Mouse (Mus musculus): ENCODE measurements around the gene Camsap2. TPM values are rescaled to one million over a fixed set of nuclear protein-coding genes. Genes with fewer than 3 reads are reported as not detected.
A peak's percentile ranks its signal among the peaks of the same experiment; 100 is the strongest.

The Camsap2 gene
- polyA plus RNA-seq, 1 experiment from 2014 or later = 5.6 TPM

DNA sequence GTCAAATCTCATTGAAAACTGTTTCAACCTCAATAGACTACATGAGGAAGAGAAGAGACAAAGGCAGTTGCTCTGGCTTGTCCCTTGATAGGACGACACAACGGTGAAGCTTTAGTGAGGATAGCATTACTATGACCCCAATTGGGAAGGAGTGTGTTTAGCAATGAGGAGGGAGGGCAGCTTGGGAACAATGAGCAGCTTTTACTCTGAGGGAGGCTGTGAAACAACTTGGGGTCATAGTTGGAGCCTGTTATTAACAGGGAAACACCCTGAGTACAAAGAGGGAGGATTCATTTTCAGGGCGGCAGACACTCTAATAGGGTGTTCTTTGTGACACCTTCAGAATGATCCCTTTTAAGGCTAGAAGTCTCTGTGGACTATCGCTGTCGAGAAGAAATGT lies 2.2 kb upstream of the Camsap2 start:
- no peak overlapping the region for H3K4me2 ChIP-seq (ENCODE audit: low read depth, low read length)
- H3K4me1 ChIP-seq (ENCODE audit: control insufficient read depth, insufficient read depth, low read length) = peaks cover 21% of the 10 kb centered on the region
- 74% methylated on average over 5 of the region's 5 CpGs for WGBS
- no peak overlapping the region for H3K27ac ChIP-seq (ENCODE audit: low read length)
- H3K36me3 ChIP-seq (ENCODE audit: control insufficient read depth, insufficient read depth) = no peaks in the 10 kb centered on the region
- H3K27me3 ChIP-seq (ENCODE audit: control insufficient read depth, insufficient read depth, low read length) = no peaks in the 10 kb centered on the region
- ATAC-seq (replicated peaks; ENCODE audit: extremely low read depth, insufficient read depth, low FRiP score) = no peak
- no peak overlapping the region for H3K4me3 ChIP-seq (ENCODE audit: low read length)
- no peaks in the 10 kb centered on the region for H3K9me3 ChIP-seq (replicated peaks; ENCODE audit: control insufficient read depth, low read length)
- no peak overlapping the region for H3K9ac ChIP-seq (ENCODE audit: low read length)

DNA sequence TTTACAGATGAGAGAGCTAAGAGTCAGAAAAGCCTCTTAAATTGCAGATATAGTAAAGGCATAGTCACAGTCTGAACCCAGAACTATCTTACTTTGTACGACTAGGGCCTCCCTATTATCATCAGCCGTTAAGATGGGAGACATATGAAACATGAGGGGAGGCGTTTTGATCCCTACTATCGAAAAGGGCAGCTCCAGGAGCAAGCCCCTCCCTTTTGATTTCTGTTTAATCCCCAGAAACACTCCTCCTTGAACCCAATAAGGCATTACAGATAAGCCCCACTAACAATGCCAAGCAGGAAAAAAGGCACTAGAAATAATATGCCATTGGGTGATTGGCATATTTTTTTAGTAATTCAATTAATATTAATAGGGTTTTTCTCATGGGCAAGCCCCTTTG lies 1.2 kb upstream of the Camsap2 start:
- Histone ChIP-seq H3K36me3 (ENCODE audit: control insufficient read depth, insufficient read depth) (no peaks in the 10 kb centered on the region), H3K9me3 (replicated peaks; ENCODE audit: control insufficient read depth, low read length) (no peaks in the 10 kb centered on the region), H3K9ac (ENCODE audit: low read length) (no peak overlapping the region), H3K27ac (ENCODE audit: low read length) (no peak overlapping the region), H3K4me3 (ENCODE audit: low read length) (no peak overlapping the region), H3K4me2 (ENCODE audit: low read depth, low read length) (no peak overlapping the region), H3K27me3 (ENCODE audit: control insufficient read depth, insufficient read depth, low read length) (no peaks in the 10 kb centered on the region), H3K4me1 (ENCODE audit: control insufficient read depth, insufficient read depth, low read length) (peaks cover 25% of the 10 kb centered on the region)
- 59% methylated on average over 4 of the region's 4 CpGs for WGBS
- ATAC-seq (replicated peaks; ENCODE audit: extremely low read depth, insufficient read depth, low FRiP score) = no peak

DNA sequence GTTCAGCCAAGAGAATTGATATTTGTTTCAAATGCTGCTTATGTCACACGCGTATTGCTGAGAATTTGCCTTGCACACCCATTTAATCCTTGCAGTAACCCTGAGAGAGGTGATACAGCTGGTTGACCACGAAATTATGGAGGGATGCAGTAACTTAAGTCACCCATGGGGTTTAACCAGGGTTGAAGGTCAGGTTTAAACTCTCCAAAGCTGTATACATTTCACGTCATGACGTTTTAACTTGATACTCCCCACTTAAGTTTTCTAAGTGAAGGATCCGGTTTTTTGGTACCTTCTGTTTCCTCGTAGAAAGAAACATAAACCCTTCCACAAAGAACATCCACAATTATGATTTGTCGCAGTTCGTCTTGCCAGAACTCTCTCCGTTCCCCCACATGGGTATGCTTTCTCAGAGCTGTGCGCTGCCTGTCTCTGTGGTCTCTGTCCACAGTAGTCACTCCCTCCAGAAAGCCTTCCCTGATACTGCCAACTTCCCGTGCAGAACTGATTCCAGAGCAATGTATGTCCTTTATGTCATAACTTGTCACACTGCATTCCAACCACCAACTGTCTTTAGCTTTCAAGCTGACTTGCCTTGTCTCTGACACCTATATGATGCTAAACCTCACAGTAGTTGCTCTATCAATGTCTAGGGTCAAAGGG lies 600 bp upstream of the Camsap2 start:
- H3K4me3 ChIP-seq (ENCODE audit: low read length) = peak overlapping the region; percentile 96
- H3K9ac ChIP-seq (ENCODE audit: low read length) = peak overlapping the region; percentile 92
- peak overlapping the region; percentile 96 for H3K27ac ChIP-seq (ENCODE audit: low read length)
- WGBS = 6% methylated on average over 12 of the region's 12 CpGs
- H3K27me3 ChIP-seq (ENCODE audit: control insufficient read depth, insufficient read depth, low read length) = no peaks in the 10 kb centered on the region
- no peaks in the 10 kb centered on the region for H3K9me3 ChIP-seq (replicated peaks; ENCODE audit: control insufficient read depth, low read length)
- no peaks in the 10 kb centered on the region for H3K36me3 ChIP-seq (ENCODE audit: control insufficient read depth, insufficient read depth)
- peak overlapping the region; percentile 98 for H3K4me2 ChIP-seq (ENCODE audit: low read depth, low read length)
- ATAC-seq (replicated peaks; ENCODE audit: extremely low read depth, insufficient read depth, low FRiP score) = peak; percentile 5; the same call in 1 of the 2 replicates
- H3K4me1 ChIP-seq (ENCODE audit: control insufficient read depth, insufficient read depth, low read length) = peaks cover 28% of the 10 kb centered on the region

DNA sequence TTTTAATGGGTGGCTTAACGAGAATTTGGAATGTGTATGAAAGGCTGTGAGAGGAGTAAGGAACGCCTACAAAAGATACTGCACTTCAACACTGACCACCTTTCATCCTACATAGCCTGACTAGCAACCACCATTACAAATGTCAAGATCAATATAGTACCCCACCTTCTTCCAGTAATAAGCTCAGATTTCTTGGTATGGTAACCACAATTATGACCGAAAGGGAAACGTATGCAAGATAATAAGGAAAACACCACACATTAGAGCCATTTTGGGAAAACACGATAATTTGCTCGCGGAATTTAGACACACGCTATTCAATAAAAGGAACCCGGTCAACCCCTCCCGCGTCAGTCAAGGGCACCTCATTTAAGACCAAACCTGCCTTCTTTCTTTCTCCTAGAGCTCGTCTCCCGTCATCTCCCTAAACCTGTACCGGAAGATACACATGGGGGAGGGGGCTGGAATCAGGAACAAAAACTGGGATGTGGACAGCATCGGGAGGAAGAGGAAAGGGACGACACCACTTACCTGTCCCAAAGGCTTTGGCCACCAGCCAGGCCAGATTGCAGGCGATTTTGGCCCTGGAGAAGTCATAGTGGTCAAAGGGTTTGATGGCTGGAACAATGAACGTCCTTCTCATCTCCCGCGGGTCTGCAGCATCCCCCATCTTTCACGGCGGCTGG lies 993 bp downstream of the Camsap2 start:
- H3K36me3 ChIP-seq (ENCODE audit: control insufficient read depth, insufficient read depth) = no peaks in the 10 kb centered on the region
- 0 out of 2 replicates have a peak, but pooled peaks cover 2% of the 10 kb centered on the region for H3K9me3 ChIP-seq (replicated peaks; ENCODE audit: control insufficient read depth, low read length)
- H3K9ac ChIP-seq (ENCODE audit: low read length) = peak overlapping the region; percentile 92
- WGBS = under 1% methylated on average over 22 of the region's 22 CpGs
- H3K4me2 ChIP-seq (ENCODE audit: low read depth, low read length) = peak overlapping the region; percentile 98
- H3K4me3 ChIP-seq (ENCODE audit: low read length) = peak overlapping the region; percentile 96
- no peak for ATAC-seq (replicated peaks; ENCODE audit: extremely low read depth, insufficient read depth, low FRiP score)
- peak overlapping the region; percentile 96 for H3K27ac ChIP-seq (ENCODE audit: low read length)
- H3K27me3 ChIP-seq (ENCODE audit: control insufficient read depth, insufficient read depth, low read length) = no peaks in the 10 kb centered on the region
- peaks cover 25% of the 10 kb centered on the region for H3K4me1 ChIP-seq (ENCODE audit: control insufficient read depth, insufficient read depth, low read length)

DNA sequence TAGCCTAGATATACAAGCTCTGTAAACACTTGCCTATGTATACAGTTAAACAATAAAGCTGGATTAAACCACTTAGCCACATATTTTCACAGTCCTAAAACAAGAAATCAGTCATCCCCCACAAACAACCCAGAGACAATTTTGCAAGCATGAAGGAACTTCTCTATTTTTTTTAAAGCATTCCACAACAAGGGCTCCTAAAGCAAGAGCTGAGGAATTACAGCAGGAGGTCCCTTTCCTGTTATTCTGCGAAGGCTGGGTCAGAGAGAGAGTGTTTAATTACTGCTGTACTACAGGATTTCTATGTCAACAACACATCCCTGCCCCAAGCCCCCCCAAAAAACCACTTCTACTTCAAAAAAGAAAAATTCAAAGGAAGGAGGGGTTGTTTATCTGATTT lies 1.6 kb downstream of the Camsap2 start:
- Histone ChIP-seq H3K4me3 (ENCODE audit: low read length) (peak overlapping the region; percentile 96), H3K9ac (ENCODE audit: low read length) (peak overlapping the region; percentile 92), H3K4me1 (ENCODE audit: control insufficient read depth, insufficient read depth, low read length) (peaks cover 25% of the 10 kb centered on the region), H3K9me3 (replicated peaks; ENCODE audit: control insufficient read depth, low read length) (0 out of 2 replicates have a peak, but pooled peaks cover 2% of the 10 kb centered on the region), H3K27ac (ENCODE audit: low read length) (no peak overlapping the region), H3K4me2 (ENCODE audit: low read depth, low read length) (peak overlapping the region; percentile 98), H3K36me3 (ENCODE audit: control insufficient read depth, insufficient read depth) (no peaks in the 10 kb centered on the region), H3K27me3 (ENCODE audit: control insufficient read depth, insufficient read depth, low read length) (no peaks in the 10 kb centered on the region)
- WGBS = 9% methylated on average over 1 of the region's 1 CpGs
- ATAC-seq (replicated peaks; ENCODE audit: extremely low read depth, insufficient read depth, low FRiP score) = no peak

DNA sequence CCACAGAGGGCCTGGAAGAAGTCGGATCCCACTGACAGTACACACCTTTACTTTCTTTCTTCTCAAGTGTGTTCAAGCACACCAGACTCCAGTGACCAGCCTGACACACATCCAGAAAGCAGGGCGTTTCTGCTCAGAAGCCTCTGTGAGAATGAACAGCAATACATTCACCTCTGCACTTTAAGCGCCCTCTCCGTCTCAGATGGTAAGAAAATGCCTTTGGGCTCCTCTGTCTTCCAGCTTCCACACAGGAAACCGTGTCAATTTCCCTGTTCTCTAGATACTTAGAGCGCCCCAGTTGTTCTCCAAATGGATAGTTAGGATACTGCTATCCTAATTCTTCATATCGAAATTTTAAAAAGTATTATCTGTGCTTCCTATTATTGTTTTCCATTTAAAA lies 2.2 kb downstream of the Camsap2 start:
- H3K9ac ChIP-seq (ENCODE audit: low read length) = peak overlapping the region; percentile 22
- no peaks in the 10 kb centered on the region for H3K27me3 ChIP-seq (ENCODE audit: control insufficient read depth, insufficient read depth, low read length)
- no peak for ATAC-seq (replicated peaks; ENCODE audit: extremely low read depth, insufficient read depth, low FRiP score)
- H3K9me3 ChIP-seq (replicated peaks; ENCODE audit: control insufficient read depth, low read length) = 0 out of 2 replicates have a peak, but pooled peaks cover 2% of the 10 kb centered on the region
- H3K36me3 ChIP-seq (ENCODE audit: control insufficient read depth, insufficient read depth) = no peaks in the 10 kb centered on the region
- H3K27ac ChIP-seq (ENCODE audit: low read length) = no peak overlapping the region
- peak overlapping the region; percentile 37 for H3K4me3 ChIP-seq (ENCODE audit: low read length)
- H3K4me1 ChIP-seq (ENCODE audit: control insufficient read depth, insufficient read depth, low read length) = peaks cover 25% of the 10 kb centered on the region
- H3K4me2 ChIP-seq (ENCODE audit: low read depth, low read length) = peak overlapping the region; percentile 98
- 31% methylated on average over 7 of the region's 7 CpGs for WGBS

DNA sequence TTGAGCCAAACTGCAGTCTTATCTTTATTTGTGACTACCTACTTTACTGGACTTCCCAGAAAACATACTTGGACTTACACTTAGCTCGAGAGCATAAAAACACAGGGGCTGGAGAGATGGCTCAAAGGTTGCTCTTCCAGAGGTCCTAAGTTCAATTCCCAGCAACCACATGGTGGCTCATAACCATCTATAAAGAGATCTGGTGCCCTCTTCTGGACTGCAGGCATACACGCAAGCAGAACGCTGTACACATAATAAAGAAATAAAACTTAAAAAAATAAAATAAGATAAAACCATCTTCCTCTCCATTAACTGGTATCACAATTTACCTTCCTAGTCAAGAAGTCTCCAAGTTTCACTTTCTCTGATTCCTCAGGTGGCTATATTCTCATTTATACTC lies 5.4 kb downstream of the Camsap2 start:
- Histone ChIP-seq H3K9ac (ENCODE audit: low read length) (no peak overlapping the region), H3K4me3 (ENCODE audit: low read length) (no peak overlapping the region), H3K4me2 (ENCODE audit: low read depth, low read length) (no peak overlapping the region), H3K27me3 (ENCODE audit: control insufficient read depth, insufficient read depth, low read length) (no peaks in the 10 kb centered on the region), H3K27ac (ENCODE audit: low read length) (no peak overlapping the region), H3K9me3 (replicated peaks; ENCODE audit: control insufficient read depth, low read length) (0 out of 2 replicates have a peak, but pooled peaks cover 2% of the 10 kb centered on the region), H3K36me3 (ENCODE audit: control insufficient read depth, insufficient read depth) (0 out of 2 replicates have a peak, but pooled peaks cover 3% of the 10 kb centered on the region), H3K4me1 (ENCODE audit: control insufficient read depth, insufficient read depth, low read length) (peaks cover 20% of the 10 kb centered on the region)
- ATAC-seq (replicated peaks; ENCODE audit: extremely low read depth, insufficient read depth, low FRiP score) = no peak
- WGBS = 95% methylated on average over 3 of the region's 3 CpGs

DNA sequence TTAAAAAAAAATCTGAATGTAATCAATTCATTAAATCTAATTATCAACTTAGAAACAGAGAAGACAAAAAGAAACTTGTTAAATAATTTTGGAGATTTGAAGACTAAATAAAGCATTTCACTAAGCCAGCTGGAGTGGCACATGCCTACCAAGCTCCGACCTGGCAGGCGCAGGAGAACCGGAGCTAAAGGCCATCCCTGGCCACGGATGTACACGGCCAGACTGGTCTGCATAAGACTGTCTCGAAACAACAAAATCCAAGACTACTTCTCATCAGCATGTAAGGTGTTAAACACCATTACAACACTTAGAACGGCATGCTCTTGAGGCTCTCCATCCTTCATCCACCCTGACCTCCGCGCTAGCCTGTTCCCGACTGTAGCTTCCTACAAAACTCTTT lies 11.2 kb downstream of the Camsap2 start:
- Histone ChIP-seq H3K9ac (ENCODE audit: low read length) (no peak overlapping the region), H3K4me1 (ENCODE audit: control insufficient read depth, insufficient read depth, low read length) (peaks cover 6% of the 10 kb centered on the region; the same call in 1 of the 2 replicates), H3K9me3 (replicated peaks; ENCODE audit: control insufficient read depth, low read length) (no peaks in the 10 kb centered on the region), H3K36me3 (ENCODE audit: control insufficient read depth, insufficient read depth) (0 out of 2 replicates have a peak, but pooled peaks cover 3% of the 10 kb centered on the region), H3K4me2 (ENCODE audit: low read depth, low read length) (no peak overlapping the region), H3K27ac (ENCODE audit: low read length) (no peak overlapping the region), H3K4me3 (ENCODE audit: low read length) (no peak overlapping the region), H3K27me3 (ENCODE audit: control insufficient read depth, insufficient read depth, low read length) (no peaks in the 10 kb centered on the region)
- ATAC-seq (replicated peaks; ENCODE audit: extremely low read depth, insufficient read depth, low FRiP score) = no peak
- 88% methylated on average over 10 of the region's 10 CpGs for WGBS

DNA sequence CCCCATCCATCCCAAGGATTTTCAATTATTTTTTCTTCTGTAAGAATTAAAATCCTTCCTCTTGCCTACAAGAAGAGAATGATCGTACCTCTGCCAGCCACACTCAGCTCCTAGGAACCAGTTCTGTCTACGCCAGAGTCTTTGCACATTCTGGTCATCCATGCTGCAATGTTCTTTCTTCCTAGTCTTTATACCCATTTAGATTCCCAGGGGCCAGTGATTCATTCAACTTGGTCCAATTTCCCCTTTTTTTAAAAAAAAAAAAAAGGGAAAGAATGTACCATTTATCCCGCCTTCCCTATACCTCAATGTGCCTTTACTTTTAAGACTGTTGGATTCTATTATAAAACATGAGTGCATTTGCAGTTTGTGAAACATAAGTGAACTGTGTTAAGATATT lies 12.4 kb downstream of the Camsap2 start:
- peaks cover 6% of the 10 kb centered on the region; the same call in 1 of the 2 replicates for H3K4me1 ChIP-seq (ENCODE audit: control insufficient read depth, insufficient read depth, low read length)
- H3K9ac ChIP-seq (ENCODE audit: low read length) = no peak overlapping the region
- no peak overlapping the region for H3K27ac ChIP-seq (ENCODE audit: low read length)
- H3K36me3 ChIP-seq (ENCODE audit: control insufficient read depth, insufficient read depth) = 0 out of 2 replicates have a peak, but pooled peaks cover 3% of the 10 kb centered on the region
- H3K4me2 ChIP-seq (ENCODE audit: low read depth, low read length) = no peak overlapping the region
- H3K4me3 ChIP-seq (ENCODE audit: low read length) = no peak overlapping the region
- H3K9me3 ChIP-seq (replicated peaks; ENCODE audit: control insufficient read depth, low read length) = no peaks in the 10 kb centered on the region
- H3K27me3 ChIP-seq (ENCODE audit: control insufficient read depth, insufficient read depth, low read length) = no peaks in the 10 kb centered on the region
- no peak for ATAC-seq (replicated peaks; ENCODE audit: extremely low read depth, insufficient read depth, low FRiP score)
- 88% methylated on average over 3 of the region's 3 CpGs for WGBS

Measured in heart, embryonic 16.5 days (tissue).